In the genomic region with DNA sequence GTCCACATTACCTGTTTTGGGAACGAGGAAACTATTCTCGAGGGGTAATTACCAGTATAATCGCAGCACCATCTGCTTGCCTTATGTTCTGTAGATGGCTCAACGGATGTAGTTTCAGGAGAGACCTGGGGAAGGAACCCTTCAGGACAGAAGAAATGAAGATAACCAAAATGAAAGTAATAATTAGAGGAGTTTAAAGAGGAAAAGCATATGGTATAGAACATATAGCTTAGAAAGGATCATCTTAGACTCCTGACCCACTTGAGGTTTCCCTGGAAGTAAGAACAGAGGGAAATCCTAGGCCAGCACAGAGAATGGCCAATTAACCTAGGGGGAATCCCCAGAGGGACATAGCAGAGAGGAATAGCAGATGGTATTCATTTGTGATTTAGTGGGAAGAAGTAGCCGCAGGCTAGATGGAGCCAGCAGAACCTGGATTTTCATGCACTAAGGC, we compare ENCODE assay signal across 12 mouse cellular contexts.
A peak's percentile ranks its signal among the peaks of the same experiment; 100 is the strongest.
DNase-seq lines count a peak whose midpoint lies in the region; ATAC-seq and TF ChIP-seq lines count a peak whose summit lies in the region.
"Had no signal": no experiment of that assay in that cellular context is flagged by ENCODE, and none has a peak within 500 bp of the region (broad histone marks: within the 10 kb centered on the region; RNA-seq: fewer than 3 reads in every experiment).

No protein-coding gene starts in this region.

- H3K9me3 ChIP-seq in embryonic facial prominence, embryonic 12.5 days = no peaks in the 10 kb centered on the region
- H3K9me3 ChIP-seq in limb, embryonic 14.5 days (ENCODE audit: control insufficient read depth, low read length) = no peaks in the 10 kb centered on the region
- H3K9me3 ChIP-seq: liver, embryonic 15.5 days had no signal

- H3K4me3 ChIP-seq in embryonic facial prominence, embryonic 12.5 days = no peak overlapping the region
- no peak overlapping the region for H3K4me3 ChIP-seq in limb, embryonic 14.5 days (replicated peaks; ENCODE audit: low read length)
- H3K4me3 ChIP-seq: liver, embryonic 15.5 days had no signal

- H3K27ac ChIP-seq in embryonic facial prominence, embryonic 12.5 days = peak overlapping the region; percentile 25; the same call in 1 of the 2 replicates
- H3K27ac ChIP-seq in limb, embryonic 14.5 days (replicated peaks; ENCODE audit: low read depth, low read length) = no peak overlapping the region
- H3K27ac ChIP-seq: liver, embryonic 15.5 days had no signal

- H3K9ac ChIP-seq in embryonic facial prominence, embryonic 12.5 days = no peak overlapping the region
- H3K9ac ChIP-seq in limb, embryonic 14.5 days (ENCODE audit: low read depth, low read length, severe bottlenecking) = no peak overlapping the region
- H3K9ac ChIP-seq: liver, embryonic 15.5 days had no signal

- no peaks in the 10 kb centered on the region for H3K36me3 ChIP-seq in embryonic facial prominence, embryonic 12.5 days
- H3K36me3 ChIP-seq in limb, embryonic 14.5 days (ENCODE audit: control insufficient read depth, insufficient read depth, low read length) = no peaks in the 10 kb centered on the region
- H3K36me3 ChIP-seq: liver, embryonic 15.5 days had no signal

- DNase-seq in brain, adult 2 months (ENCODE audit: low read depth, low spot score) = peak; percentile 86
- peak; percentile 58 to 70 for DNase-seq in cerebellum, adult 18-20 months
- DNase-seq in limb, embryonic 14.5 days (ENCODE audit: low spot score) = peak; percentile 62
- no peak for DNase-seq in right cerebral cortex, postnatal 25 days
- no peak for DNase-seq in natural killer cell, adult 2 months (ENCODE audit: low spot score in 2 of 2)
- no peak for DNase-seq in lung, postnatal 36 days
- DNase-seq: heart, adult 18-20 months; spleen, adult 18-20 months; thymus, postnatal 14 days had no signal

- H3K4me2 ChIP-seq in embryonic facial prominence, embryonic 12.5 days (replicated peaks) = no peak overlapping the region
- H3K4me2 ChIP-seq in limb, embryonic 14.5 days (replicated peaks; ENCODE audit: low read depth, low read length, severe bottlenecking) = no peak overlapping the region
- H3K4me2 ChIP-seq: liver, embryonic 15.5 days had no signal

- peaks cover 3% of the 10 kb centered on the region; the same call in 1 of the 2 replicates for H3K4me1 ChIP-seq in embryonic facial prominence, embryonic 12.5 days
- no peaks in the 10 kb centered on the region for H3K4me1 ChIP-seq in limb, embryonic 14.5 days (ENCODE audit: control insufficient read depth, insufficient read depth, low read length)
- H3K4me1 ChIP-seq: liver, embryonic 15.5 days had no signal

- 0 out of 2 replicates have a peak, but pooled peaks have one; percentile 41 for ATAC-seq in embryonic facial prominence, embryonic 12.5 days (ENCODE audit: insufficient number of reproducible peaks, insufficient read depth, low FRiP score, low TSS enrichment)
- peak; percentile 80 for ATAC-seq in limb, embryonic 14.5 days (ENCODE audit: low FRiP score, low read depth)
- ATAC-seq: inflammation-experienced regulatory T-cells, adult 6 months had no signal

- no peak for TF ChIP-seq POLR2A in limb, embryonic 14.5 days (IDR thresholded peaks at IDR 0.05; ENCODE audit: borderline replicate concordance, extremely low read depth, insufficient read depth, insufficient read length)

- no peaks in the 10 kb centered on the region for H3K27me3 ChIP-seq in embryonic facial prominence, embryonic 12.5 days
- no peaks in the 10 kb centered on the region for H3K27me3 ChIP-seq in limb, embryonic 14.5 days (ENCODE audit: control insufficient read depth, insufficient read depth, low read length)
- H3K27me3 ChIP-seq: liver, embryonic 15.5 days had no signal

- 18% methylated on average over 5 of the region's 5 CpGs for WGBS in embryonic facial prominence, embryonic 12.5 days
- WGBS in limb, embryonic 14.5 days = 14% methylated on average over 5 of the region's 5 CpGs

Comparison
In these comparisons a context has a peak if more than half of its experiments do, and no peak if none do; other contexts are left out.
1. DNase-seq: peak in brain, adult 2 months (single experiment), cerebellum, adult 18-20 months (2 of 2) and limb, embryonic 14.5 days (single experiment); none in right cerebral cortex, postnatal 25 days (single experiment), natural killer cell, adult 2 months (0 of 2) and lung, postnatal 36 days (single experiment).